Mouse (Mus musculus) embryo, embryonic 10 days (tissue): Measurements from ENCODE around the gene Aida.
A peak's percentile ranks its signal among the peaks of the same experiment; 100 is the strongest.
"Not testable (repeated sequence)": the region's sequence is repeated elsewhere in the genome, so short reads cannot be mapped to it uniquely, and the experiment has no call there.

Experiments used
- DNase-seq: peaks from one replicate; pipeline ENCODE4 v3.0.0-alpha.2; 2015; ENCODE audit warnings: low spot score

Gene Aida

DNA sequence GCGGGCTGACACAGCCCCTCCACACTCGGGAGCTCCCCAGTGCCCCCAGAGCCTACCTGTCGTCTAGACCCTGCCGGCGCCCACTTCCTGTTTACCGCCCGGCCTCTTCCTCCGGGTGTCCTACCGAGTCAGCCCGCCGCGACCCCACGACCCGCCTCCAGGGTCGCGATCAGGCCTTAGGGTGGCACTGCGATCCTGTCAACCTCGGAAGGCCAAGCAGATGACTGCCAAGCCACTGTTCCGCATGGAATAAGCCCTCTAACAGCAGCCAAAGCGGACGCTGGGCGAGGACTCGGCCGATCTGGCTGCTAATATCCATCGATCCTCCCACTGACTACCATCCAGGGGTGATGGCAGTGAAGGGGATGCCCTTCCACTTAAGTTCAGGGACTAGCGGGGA lies at the start of gene Aida:
Aida (plus strand) TSS at position 126 of the 400 bp plus-strand sequence.
- DNase-seq, result peak; percentile 64

DNA sequence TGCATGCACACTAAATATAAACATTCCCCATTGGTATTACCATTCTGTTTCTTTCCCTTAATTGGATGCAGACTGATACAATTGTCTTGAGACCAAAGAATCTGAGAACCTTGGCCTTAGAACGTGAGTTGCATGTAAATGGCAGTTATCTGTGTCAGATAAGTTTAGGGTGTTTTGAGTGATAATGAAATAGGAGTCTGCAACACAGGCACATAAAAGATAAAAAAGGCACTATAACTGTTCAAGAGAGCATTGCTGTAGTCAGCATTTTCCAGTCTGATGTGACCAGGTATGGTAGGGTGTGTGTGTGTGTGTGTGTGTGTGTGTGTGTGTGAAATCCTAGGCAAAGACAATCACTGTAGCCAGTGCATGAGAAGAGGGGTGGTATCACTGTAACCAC lies 48.2 kb upstream of the Aida start:
- no peak for DNase-seq

DNA sequence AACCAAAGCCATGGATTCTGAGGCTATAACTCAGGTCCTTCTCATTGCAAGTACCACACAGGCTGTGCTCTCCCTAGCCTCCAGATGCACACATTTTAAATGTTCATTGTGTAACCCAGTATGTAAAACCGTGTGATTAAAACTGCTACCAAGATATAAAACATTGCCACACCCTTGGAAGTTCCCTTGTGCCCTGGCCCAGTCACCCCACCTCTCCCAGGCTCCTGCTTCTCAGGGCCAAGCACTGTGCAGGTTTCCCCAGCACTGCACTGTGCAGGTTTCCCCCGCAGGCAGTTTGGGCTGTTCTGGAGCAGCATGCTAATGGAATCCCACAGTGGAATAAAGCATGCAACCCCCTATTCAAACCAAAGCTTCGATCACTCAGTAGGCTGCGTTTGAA lies 45.8 kb upstream of the Aida start:
- DNase-seq, result no peak

DNA sequence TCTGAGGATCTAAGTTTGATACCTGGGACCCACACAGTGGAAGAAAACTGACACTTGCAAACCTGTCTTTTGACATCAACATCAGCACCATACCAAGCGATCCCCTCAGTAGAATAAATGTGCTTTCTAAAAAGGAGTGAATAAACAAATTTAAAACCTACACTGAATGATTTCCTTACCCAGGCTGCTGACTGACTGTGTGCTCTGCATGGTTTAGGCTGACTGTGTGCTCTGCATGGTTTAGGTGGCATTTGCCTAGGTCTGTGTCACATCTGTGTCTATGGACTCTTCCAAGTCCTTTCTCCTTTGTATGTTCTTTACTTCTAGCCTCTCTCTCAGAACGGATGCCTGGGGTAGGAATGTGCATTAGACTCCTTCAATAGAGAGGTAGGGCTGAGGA lies 44.6 kb upstream of the Aida start:
- no peak for DNase-seq

DNA sequence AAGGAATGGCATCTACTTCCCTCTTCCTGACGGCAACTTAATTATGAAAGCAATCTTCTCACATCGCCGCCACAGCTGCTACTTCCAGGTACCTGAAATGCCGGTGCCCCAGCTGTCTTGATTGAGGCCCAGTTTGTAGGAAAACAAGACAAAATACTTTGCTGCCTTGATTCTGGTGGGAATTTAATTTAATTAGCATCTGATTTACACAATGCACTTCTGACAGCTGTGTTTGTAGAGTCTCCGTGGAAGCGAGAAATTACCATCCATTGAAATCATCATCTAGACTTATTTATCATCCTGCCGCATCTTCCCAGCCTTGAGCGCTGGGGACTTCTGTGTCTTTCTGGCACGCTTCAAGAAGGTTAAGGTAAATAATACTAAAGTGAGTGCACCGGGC lies 43.8 kb upstream of the Aida start:
- no peak for DNase-seq

DNA sequence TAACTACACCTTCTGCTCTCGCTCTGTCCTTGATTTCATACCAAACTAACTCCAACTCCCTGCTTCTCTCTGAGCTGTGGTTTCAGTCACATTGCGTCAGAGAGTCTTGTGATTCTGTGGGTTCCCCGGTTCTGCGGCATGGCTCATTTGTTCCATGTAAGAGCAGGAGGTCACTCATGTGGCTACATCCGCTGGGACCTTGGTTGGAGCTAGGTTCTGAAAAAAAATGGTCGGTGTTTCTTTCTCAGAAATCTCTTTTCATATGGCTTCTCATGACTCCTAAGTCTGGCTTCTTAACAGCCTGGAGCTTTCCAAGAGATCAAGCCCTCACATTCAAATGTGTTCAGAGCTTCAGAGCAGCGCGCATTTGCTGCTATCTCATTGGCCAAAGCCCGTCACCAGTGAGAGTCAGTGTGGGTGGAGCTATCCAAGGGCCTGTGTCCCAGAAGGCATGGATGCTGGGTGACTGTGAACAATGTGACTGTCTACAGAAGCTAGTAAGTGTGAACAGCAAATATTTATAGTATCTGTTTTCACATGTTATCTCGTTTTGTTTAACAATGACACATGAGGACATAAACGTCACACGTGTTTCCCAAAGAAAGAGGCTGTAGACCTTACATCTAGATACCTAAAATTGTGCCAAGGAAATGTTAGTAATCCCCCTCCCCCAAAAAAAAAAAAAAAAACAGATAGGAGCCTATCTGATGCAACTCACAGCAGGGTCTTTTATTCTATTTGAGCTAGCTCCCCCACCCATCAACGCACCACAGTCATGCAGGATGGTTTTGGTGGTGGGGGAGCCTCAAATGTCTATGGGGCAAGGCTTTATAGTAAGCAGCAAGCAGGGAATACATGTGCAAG lies 32.0 kb upstream of the Aida start:
- DNase-seq, result peak; percentile 43

DNA sequence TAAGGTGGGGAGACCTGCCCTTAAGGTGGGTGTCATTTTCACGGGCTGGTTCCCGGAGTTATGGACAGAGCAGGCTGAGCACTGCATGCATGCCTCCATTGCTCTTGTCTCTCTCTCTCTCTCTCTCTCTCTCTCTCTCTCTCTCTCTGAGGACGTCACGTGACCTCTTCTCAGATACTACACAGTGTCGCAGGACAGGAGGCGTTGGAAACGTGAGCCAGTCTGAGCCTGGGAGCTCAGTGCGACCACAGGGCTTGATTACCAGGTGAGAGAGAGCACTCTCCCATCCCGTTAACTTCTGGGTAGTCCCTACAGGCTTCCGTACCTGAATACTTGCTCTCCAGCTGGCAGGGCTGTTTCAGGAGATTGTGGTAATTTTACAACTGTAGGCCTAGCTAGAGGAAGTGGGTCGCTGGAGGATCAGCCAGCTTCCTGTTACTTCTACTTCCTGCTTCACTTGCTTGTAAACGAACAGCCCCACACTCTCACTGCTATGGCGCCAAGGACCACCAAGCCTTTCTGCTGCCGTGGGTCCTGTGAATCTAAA lies 30.4 kb upstream of the Aida start:
- no peak for DNase-seq

DNA sequence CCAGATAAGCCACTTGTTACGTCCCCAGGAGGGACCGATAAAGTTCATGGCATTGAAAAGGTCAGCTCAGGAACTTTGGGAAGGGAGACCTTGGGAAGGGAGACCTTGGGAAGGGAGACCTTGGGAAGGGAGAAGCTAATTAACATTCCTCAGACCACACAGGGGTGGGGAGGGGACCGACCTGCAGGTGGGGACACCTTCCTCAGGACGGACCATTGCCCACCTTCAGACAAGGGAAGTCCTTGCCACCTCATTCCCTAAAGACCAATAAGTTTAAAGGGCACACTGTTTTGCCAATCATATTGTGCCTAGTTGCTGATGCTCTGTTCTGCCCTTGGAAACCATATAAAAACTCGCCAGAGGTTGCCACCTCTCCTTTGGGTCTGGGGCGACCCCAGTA lies 28.7 kb upstream of the Aida start:
- no peak for DNase-seq

DNA sequence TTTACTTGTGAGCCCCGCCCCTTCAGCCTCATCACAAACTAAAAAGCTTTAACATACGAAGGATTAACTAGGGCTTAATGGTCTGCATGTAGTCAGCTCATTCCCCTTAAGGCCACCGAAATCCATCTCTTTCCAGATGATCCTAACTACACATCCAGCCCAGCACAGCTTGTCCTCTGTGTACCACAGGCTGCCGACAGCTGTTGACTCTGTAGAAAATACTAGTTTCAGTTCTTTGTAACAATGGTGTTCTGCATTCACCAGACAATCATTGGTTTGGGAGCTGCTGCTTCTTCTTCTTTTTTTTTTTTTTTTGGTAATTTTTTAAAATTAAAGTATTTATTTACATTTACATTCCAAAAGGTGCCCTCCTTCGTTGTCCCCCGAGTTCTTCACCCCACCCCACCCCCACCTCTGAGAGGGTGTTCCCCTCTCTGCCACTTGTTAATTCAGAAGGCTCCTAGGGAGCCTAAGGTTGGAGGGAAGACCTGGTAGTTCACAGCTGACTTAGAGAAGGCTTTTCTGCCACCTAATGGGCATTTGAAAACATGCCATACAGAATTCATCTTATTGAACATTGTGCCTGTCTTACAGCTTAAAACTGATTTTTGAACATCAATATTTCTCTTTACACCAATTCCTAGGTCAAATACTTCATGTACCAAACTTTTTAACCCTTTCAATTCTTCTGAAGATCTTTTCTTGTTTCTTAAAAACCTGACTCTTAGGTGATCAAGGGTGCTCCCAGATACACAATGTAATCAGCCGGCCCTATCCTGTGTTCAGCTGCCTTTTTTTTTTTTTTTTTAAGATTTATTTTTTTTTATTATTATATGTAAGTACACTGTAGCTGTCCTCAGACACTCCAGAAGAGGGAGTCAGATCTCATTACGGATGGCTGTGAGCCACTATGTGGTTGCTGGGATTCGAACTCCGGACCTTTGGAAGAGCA lies 23.2 kb upstream of the Aida start:
- DNase-seq, result peak; percentile 73

DNA sequence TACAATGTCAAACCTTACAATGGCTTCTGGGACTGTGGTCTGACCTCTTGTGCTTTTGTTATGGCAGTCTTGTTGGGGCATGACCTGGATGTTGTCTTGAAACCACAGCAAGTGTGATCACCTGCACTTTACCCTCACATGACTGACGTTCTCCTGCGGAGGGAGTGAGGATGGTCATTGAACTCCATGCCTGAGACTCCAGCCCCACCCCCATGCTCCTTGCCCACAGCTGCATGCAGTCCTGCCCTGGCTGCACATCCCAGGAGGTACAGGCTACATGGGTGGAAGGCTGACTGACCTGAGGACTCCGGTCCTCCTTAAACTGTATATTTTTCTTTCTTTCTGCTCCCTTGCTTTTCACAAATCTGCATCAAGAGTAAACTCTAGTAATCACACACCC lies 22.0 kb upstream of the Aida start:
- no peak for DNase-seq

DNA sequence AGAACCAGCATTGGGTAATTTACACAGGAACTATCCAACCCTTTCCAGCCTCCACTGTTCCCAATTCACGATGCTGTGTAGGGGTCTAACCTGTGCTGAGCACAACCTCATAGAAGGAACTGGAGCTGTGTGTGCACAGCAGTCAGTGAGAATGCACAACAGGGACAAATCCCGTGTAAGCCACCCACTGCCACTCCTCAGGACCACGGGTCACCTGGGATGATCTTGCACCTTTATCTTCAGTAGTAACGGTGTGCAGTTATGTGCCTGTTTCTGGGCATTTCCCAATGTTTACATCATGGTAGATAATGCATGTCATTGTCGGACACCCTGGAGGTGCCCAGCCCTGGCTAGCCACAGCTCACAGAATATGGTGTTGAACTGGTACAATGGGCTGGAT lies 20.6 kb upstream of the Aida start:
- DNase-seq, result no peak

DNA sequence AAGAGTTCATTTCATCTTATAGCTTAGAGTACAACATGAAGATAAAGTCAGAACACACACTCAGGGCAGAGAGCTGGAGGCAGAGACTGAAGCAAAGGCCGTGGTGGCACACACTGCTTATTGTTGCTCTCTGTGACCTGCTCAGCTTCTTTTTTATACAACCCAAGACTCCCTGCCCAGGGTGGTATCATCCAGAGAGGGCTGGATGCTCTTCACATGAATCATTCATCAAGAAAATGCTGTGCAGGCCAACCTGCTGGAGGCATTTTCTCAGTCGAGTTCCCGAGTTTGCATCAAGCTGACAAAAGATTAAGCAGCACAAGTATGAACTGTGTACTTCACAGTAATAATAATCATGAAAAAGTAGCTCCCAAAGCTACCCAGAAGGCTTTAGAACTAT lies 8.0 kb upstream of the Aida start:
- DNase-seq, result no peak

DNA sequence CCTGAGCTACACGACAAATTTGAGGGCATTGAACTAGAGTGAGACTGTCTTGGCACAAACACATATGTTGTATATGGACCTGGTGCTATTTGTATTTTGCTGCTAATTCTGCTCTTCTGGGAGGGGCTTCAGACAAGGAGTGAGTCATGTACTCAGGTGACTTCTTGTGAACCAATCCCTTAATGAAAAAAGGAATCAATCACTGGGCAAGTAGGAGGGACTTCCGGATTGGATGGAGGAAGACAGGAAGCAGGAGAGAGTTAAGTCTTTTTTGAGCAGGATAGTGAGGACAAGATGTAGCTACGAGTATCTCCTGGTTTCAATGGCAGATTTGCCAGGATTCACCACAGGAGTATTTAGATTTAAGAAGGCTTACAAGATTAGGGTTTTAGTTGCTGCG lies 6.8 kb upstream of the Aida start:
- DNase-seq, result no peak

DNA sequence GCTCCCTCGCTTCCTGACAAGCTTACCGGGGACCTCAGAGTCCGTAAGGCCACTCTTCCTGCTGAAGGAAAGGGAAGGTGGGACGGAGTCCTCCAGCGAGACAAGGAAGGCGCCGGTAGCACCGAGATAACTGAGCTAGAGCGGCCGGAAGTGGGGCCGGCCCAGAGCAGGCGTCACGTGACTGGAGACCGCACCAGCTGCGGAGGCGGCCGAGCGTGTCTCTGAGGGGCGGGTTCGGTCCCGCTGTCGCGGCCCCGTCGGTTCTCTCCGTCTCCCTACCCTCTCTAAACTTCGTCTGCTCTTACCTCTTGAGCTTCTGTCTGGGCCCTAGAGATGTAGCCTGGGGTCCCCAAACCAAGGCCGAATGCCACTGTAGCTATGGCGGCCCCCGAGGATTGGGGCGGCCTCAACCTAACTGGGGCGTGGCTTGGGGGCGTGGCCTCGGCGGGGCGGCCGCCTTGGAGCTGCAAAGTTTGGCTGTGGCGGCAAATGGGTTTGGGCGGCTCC lies 540 bp downstream of the Aida start, which contains the start of gene Brox:
Brox (minus strand) TSS at position 393 of the 507 bp plus-strand sequence.
- DNase-seq, result peak; percentile 93

DNA sequence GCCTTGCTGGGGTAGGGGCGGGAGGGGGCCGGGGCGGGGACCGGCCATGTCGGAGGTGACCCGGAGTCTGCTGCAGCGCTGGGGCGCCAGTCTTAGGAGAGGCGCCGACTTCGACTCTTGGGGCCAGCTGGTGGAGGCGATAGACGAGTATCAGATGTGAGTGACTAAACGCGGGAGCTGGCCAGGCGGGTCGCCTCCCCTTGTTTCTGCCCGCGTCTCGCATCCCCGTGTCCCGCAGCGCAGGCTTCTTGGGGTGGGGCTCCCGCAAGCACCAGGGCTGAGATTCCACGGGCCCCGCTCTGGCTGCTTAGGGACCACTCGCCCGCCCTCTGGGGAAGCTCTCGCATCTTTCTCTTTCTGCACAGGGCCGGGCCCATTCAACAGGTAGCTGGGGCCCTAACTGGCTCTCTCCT lies 1.1 kb downstream of the Aida start:
- DNase-seq, result peak; percentile 61

DNA sequence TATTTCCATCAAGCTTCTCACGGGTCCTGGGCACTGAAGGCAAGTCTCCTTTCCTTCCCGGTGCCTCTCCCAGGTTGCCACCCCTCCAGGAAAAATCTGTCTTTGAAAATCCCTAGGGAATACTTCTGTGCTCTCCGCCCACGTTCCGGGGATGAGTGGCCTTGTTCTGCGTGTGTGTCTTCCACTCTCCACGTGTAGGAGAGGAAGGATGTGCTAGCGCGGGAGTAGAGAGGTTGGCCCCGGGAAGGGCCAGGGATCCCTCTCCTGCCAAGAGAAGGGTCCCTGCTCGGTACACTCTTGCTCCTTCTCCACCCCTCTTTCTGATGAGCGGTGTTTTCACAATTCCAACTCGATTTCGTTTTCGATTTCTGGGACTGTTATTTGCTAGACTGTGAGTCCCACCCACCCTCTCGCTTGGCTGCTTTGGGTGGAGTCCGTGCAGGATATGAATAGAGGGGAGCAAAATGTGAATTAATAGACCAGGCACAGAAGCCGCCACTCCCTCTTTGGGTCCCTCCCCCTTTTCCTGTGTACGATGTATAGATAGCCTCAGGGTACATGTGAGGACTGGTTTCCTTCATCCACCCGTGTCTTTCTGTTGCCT lies 1.6 kb downstream of the Aida start:
- peak; percentile 65 for DNase-seq

DNA sequence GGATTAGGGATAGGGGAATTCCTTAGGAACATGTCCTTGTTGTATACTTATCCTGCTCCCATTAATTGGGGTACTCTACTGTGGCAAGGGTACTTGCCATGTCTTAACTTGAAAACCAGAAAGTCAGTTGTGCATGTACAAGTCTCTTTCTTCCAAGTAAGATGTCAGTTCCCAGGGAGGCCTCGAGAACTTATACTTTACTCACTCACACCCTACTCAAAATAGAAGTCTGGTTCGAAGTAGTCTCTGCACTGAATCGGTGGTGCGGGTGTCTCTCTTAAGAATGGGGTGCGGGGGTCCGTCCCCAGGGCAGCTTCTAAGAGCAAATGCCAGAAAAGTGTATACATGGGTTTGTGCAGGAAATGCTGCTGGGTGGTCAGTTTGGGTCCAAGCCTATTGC lies 2.8 kb downstream of the Aida start:
- DNase-seq, result peak; percentile 96

DNA sequence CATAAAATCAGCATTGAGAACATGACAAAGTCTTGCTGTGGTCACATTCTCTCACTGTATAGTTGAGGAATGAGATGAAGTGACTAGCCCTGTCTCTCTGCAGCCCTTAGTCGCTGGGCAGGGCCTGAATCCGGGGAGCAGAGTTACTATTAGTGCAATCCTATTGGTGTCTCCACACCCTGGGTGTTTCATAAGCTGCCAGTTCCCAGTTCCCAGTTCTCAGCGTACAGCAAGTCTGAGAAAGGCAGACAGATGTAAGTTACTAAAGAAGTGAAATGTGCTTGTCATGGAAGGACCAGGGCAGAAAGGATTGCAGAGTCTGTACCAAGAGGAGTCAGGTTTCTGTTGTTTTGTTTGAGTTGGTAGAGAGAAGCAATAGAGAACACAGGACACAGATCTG lies 11.2 kb downstream of the Aida start:
- no peak for DNase-seq

DNA sequence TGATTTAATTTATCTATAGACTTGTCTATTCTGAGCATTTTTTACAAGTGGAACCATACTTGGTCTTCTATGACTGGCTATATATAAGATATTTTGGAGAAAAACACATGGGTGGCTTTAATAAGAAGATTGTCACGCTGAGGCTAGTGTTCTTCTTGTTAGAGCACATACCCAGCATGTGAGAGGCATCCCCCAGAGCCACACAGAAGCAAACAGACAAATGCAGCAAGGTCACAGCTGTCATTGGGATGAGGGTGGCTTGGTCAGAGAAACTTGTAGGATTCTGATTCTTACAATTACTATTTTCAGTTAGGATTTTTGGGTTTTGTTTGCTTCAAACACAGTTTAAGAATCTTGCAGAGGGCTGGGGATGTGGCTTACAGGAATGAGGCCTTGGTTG lies 12.1 kb downstream of the Aida start:
- DNase-seq, result no peak

DNA sequence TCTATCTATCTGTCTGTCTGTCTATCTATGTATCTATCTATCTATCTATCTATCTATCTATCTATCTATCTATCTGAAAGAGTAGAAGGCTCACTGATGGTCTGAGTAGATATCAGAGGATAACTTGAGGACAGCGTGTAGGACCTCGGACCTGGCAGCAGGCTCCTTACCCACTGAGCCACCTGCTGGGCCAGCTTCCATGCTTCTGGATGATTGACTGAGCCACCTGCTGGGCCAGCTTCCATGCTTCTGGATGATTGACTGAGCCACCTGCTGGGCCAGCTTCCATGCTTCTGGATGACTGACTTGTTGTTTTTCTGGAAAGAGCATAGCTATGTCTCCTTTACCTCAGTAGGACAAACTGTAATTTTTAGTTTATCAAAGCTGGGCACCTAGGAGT lies 13.2 kb downstream of the Aida start:
- DNase-seq, result not testable (repeated sequence)

DNA sequence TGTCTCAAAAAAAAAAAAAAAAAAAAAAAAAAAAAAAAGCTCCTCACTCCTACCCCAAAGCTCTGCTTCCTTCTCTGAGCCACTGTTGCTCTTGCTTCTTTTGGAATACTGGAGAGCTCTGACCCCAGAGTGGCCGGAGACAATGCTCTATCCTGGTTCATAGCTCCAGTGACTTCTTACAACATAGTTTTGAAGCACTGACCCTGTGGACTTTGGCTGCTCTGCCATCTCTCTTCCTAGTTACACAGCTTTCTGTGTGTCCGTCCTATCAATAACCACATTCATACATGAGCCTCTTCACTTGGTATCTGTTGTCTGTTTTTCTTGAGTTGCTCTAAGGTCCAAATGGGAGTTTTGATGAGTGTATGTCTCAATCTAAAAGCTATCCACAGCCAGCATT lies 15.7 kb downstream of the Aida start:
- no peak for DNase-seq

DNA sequence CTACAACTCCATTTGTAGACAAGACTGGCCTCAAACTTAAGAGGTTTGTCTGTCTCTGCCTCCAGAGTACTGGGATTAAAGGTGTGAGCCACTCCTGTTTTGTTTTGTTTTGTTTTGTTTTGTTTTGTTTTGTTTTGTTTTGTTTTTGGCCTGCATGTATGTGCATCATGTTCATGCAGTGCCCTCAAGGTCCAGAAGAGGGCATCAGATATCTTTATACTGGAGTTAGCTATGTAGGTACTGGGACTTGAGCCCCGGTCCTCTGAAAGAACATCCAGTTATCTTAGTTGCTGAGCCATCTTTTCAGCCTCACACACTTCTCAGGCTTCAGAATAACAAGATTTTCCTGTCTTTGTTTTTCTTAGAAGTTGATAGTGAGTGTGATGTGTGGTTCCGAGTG lies 19.4 kb downstream of the Aida start:
- peak; percentile 15 for DNase-seq
